Mouse (Mus musculus) bone marrow macrophage, adult 2 months (primary cell): Measurements from ENCODE around the gene Gm11985. TPM values are rescaled to one million over a fixed set of nuclear protein-coding genes. Genes with fewer than 3 reads are reported as not detected.

Experiments used
- H3K27ac ChIP-seq: 2 replicates; pipeline ENCODE4 v1.5.1; 2012; ENCODE audit warnings: low read depth, low read length; ENCODE audit not compliant: insufficient read depth
- H3K4me1 ChIP-seq: 2 replicates; pipeline ENCODE4 v1.6.1; 2012; ENCODE audit warnings: low read length; ENCODE audit not compliant: control insufficient read depth, insufficient read depth
- H3K4me3 ChIP-seq: 2 replicates; pipeline ENCODE4 v1.5.1; 2012; ENCODE audit warnings: mild to moderate bottlenecking, low read length, moderate library complexity; ENCODE audit not compliant: insufficient read depth
- CTCF ChIP-seq: IDR thresholded peaks from 2 replicates; pipeline ENCODE4 v1.5.1; 2012; ENCODE audit warnings: low read depth, mild to moderate bottlenecking, low read length, moderate library complexity
- POLR2A ChIP-seq: IDR thresholded peaks from 2 replicates; pipeline ENCODE4 v1.6.1; 2012; ENCODE audit warnings: mild to moderate bottlenecking, low read depth, low read length, borderline replicate concordance
- polyA plus RNA-seq: library from polyadenylated mRNA; stranded (reverse); fragments of >200 nt; gene quantifications from 2 replicates; pipeline ENCODE4 v1.2.4, GENCODE M21; 2012; ENCODE audit not compliant: missing spikeins, insufficient read depth, insufficient read length

Gene Gm11985
- polyA plus RNA-seq, 1 experiment, result not detected

- H3K4me1 ChIP-seq, result no peaks in the 10 kb centered on the region
- no peak overlapping the region for H3K27ac ChIP-seq
- no peak overlapping the region for H3K4me3 ChIP-seq
- TF ChIP-seq CTCF (no peak), POLR2A (no peak)
Observed at GRCm38 (mm10) chr11:7140449-7140848, 47.9 kb downstream of the Gm11985 start.

- H3K4me3 ChIP-seq, result no peak overlapping the region
- no peaks in the 10 kb centered on the region for H3K4me1 ChIP-seq
- no peak overlapping the region for H3K27ac ChIP-seq
- TF ChIP-seq CTCF (no peak), POLR2A (no peak)
Observed at GRCm38 (mm10) chr11:7138370-7138769, 50.0 kb downstream of the Gm11985 start.

GRCm38 (mm10) chr11:7136246-7136855 lies 52.0 kb downstream of the Gm11985 start:
- Histone ChIP-seq H3K27ac (no peak overlapping the region), H3K4me1 (no peaks in the 10 kb centered on the region), H3K4me3 (no peak overlapping the region)
- TF ChIP-seq POLR2A (no peak), CTCF (no peak)

GRCm38 (mm10) chr11:7135763-7136162 lies 52.6 kb downstream of the Gm11985 start:
- H3K4me3 ChIP-seq, result no peak overlapping the region
- no peaks in the 10 kb centered on the region for H3K4me1 ChIP-seq
- H3K27ac ChIP-seq, result no peak overlapping the region
- no peak for TF ChIP-seq POLR2A
- TF ChIP-seq CTCF, result no peak

GRCm38 (mm10) chr11:7135301-7135700 lies 53.1 kb downstream of the Gm11985 start:
- Histone ChIP-seq H3K4me1 (no peaks in the 10 kb centered on the region), H3K4me3 (no peak overlapping the region), H3K27ac (no peak overlapping the region)
- TF ChIP-seq POLR2A (no peak), CTCF (no peak)

GRCm38 (mm10) chr11:7134319-7134718 lies 54.0 kb downstream of the Gm11985 start:
- Histone ChIP-seq H3K27ac (no peak overlapping the region), H3K4me1 (no peaks in the 10 kb centered on the region), H3K4me3 (no peak overlapping the region)
- TF ChIP-seq CTCF (no peak), POLR2A (no peak)

- H3K4me3 ChIP-seq, result no peak overlapping the region
- H3K27ac ChIP-seq, result no peak overlapping the region
- TF ChIP-seq CTCF (no peak), POLR2A (no peak)
- no peaks in the 10 kb centered on the region for H3K4me1 ChIP-seq
Observed at GRCm38 (mm10) chr11:7133736-7134135, 54.6 kb downstream of the Gm11985 start.

Other genes starting within 250 kb of the Gm11985 start
- not detected in 2 replicates for gene Adcy1, start 125.1 kb downstream of the Gm11985 start, polyA plus RNA-seq
- not detected in 2 replicates for gene Igfbp1, start 9.2 kb upstream of the Gm11985 start, polyA plus RNA-seq
- 0.33 TPM in 1 of 2 replicates, not detected in the other for gene Igfbp3, start 25.4 kb upstream of the Gm11985 start, polyA plus RNA-seq